Mouse (Mus musculus): ENCODE measurements around the gene Sync. TPM values are rescaled to one million over a fixed set of nuclear protein-coding genes. Genes with fewer than 3 reads are reported as not detected.

Sync gene
- total and polyA plus RNA-seq, 2 experiments = 0.05 TPM; not detected in 1

DNA sequence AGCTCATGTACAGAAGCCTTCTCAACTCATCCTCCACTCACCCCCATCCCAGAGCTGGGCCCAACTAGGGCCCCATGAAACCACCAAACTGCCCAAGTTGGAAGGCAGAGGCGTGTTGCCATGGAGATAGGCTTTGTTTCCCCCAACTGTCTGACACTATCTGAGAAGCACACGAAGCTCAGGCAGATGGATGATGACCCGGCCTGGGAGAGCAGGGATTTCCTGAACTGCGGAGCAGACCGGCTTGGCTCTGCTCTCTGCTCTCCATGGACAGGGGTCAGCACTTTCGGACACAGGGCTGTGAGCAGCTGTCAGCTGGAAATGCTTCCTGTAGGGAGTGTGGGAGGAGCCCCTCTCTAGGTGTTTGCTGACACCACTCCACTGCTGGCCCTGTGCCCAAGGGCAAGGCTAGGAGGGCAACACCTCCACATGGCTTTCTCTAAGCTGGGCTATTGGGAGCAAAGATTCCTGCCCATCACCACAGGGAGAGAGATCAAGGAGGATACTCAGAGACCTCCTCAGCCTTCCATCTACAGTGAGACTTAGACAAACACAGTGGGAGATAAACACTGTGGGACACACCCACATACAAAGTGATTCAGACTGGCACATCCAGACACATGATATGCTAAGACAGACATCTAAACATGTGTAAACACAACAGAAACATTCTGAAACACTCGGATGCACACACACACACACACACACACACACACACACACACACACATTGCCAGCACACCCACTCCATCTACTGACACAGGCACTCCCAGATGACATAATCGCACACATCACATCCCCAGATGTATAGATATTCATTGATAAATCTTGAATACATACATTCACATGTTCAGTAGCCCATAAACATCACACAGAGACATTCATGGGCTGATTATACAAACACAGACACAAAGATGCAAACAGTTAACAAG, 30.7 kb upstream of the Sync start:
- Histone ChIP-seq H3K36me3 (ENCODE audit: control insufficient read depth, insufficient read depth, low read length) (no peaks in the 10 kb centered on the region), H3K27me3 (ENCODE audit: control insufficient read depth, insufficient read depth, low read length) (no peaks in the 10 kb centered on the region), H3K79me2 (ENCODE audit: control insufficient read depth, insufficient read depth, low read length) (no peaks in the 10 kb centered on the region), H3K4me3 (ENCODE audit: insufficient read depth, low read depth, low read length) (no peak overlapping the region), H3K4me1 (ENCODE audit: control insufficient read depth, insufficient read depth, low read length) (peaks cover 1% of the 10 kb centered on the region; the same call in 1 of the 2 replicates), H3K27ac (replicated peaks; ENCODE audit: insufficient read depth, low read depth, low read length) (no peak overlapping the region), H3K9ac (ENCODE audit: low read depth, low read length) (no peak overlapping the region)
- DNase-seq (ENCODE audit: extremely low read depth, low read depth, low spot score) = no peak
- TF ChIP-seq POLR2A (IDR thresholded peaks at IDR 0.05; ENCODE audit: extremely low read depth, insufficient read depth, low read length) (no peak), CTCF (IDR thresholded peaks at IDR 0.05; ENCODE audit: low read depth, low read length) (no peak)
- WGBS = 28% methylated on average over 8 of the region's 8 CpGs

DNA sequence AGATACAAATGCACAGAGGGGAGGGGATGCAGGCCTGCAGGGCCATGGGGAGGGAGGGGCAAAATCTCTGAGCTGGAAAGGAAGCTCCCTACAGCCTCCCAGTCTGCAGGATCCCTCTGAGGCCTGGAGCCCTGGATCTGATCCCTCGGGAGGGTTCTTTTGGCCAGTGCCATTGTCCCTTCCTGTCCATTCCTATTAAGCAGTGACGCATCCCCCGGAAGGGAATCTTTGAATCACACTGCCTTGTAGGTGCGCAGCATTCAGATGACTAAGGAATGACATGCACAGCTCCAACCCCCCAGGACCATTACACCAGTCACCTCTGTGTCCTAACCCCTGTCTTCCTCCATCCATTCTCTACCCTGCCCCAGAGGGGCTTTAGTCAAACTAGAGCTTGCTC, 28.3 kb upstream of the Sync start:
- H3K36me3 ChIP-seq (ENCODE audit: control insufficient read depth, insufficient read depth, low read length) = no peaks in the 10 kb centered on the region
- no peak overlapping the region for H3K4me3 ChIP-seq (ENCODE audit: insufficient read depth, low read depth, low read length)
- no peak overlapping the region for H3K9ac ChIP-seq (ENCODE audit: low read depth, low read length)
- TF ChIP-seq POLR2A (IDR thresholded peaks at IDR 0.05; ENCODE audit: extremely low read depth, insufficient read depth, low read length) (no peak), CTCF (IDR thresholded peaks at IDR 0.05; ENCODE audit: low read depth, low read length) (no peak)
- DNase-seq (ENCODE audit: extremely low read depth, low read depth, low spot score) = no peak
- H3K79me2 ChIP-seq (ENCODE audit: control insufficient read depth, insufficient read depth, low read length) = no peaks in the 10 kb centered on the region
- H3K4me1 ChIP-seq (ENCODE audit: control insufficient read depth, insufficient read depth, low read length) = peaks cover 3% of the 10 kb centered on the region; the same call in 1 of the 2 replicates
- no peak overlapping the region for H3K27ac ChIP-seq (replicated peaks; ENCODE audit: insufficient read depth, low read depth, low read length)
- 71% methylated on average over 4 of the region's 4 CpGs for WGBS
- H3K27me3 ChIP-seq (ENCODE audit: control insufficient read depth, insufficient read depth, low read length) = no peaks in the 10 kb centered on the region

DNA sequence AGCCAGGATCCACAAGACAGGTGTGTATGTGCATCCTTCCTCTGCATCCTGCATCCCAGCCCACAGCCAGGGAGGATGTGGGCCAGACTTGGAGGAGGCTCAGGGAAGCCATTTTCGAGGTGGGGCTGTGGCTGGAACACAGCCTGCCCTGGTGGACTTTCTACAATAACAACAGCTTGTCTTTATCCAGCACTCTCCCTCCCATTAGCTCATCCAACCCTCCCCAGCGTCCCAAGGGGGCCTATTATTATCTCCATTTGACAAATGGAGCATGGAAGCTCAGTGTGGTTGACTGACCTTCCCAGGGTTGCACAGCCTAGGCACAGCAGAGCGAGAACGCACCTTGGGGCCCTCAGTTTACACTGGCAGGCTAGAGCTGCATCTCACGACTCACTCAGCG, 26.7 kb upstream of the Sync start:
- no peak overlapping the region for H3K9ac ChIP-seq (ENCODE audit: low read depth, low read length)
- DNase-seq (ENCODE audit: extremely low read depth, low read depth, low spot score) = no peak
- WGBS = 72% methylated on average over 6 of the region's 6 CpGs

DNA sequence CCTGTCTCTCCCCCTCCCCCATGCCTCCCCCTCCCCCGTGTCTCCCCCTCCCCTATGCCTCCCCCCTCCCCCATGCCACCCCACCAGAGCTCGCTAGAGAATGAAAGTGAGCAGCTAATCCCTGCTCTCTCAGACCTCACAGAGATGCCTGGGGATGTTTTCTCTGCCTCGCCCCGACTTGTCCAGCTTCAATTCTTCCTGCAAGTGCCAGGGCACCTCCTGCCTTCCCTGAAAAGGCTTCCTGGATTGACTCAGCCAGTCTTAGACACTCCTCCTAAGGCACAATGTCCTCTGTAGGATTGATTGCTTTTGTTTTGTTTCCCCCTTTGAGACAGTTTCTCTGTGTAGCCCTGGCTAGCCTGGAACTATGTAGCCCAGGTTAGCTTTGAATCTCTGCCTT, 26.2 kb upstream of the Sync start, which contains the start of gene C77080:
Gene C77080, minus strand, starts transcription at position 209 of the 400 bp plus-strand sequence.
- Histone ChIP-seq H3K79me2 (ENCODE audit: control insufficient read depth, insufficient read depth, low read length) (no peaks in the 10 kb centered on the region), H3K4me1 (ENCODE audit: control insufficient read depth, insufficient read depth, low read length) (peaks cover 3% of the 10 kb centered on the region; the same call in 1 of the 2 replicates), H3K27me3 (ENCODE audit: control insufficient read depth, insufficient read depth, low read length) (no peaks in the 10 kb centered on the region), H3K4me3 (ENCODE audit: insufficient read depth, low read depth, low read length) (no peak within 1 kb of the TSS), H3K36me3 (ENCODE audit: control insufficient read depth, insufficient read depth, low read length) (no peaks in the 10 kb centered on the region), H3K27ac (replicated peaks; ENCODE audit: insufficient read depth, low read depth, low read length) (no peak within 1 kb of the TSS), H3K9ac (ENCODE audit: low read depth, low read length) (no peak within 1 kb of the TSS)
- 62% methylated on average over 2 of the region's 4 CpGs for WGBS
- TF ChIP-seq POLR2A (IDR thresholded peaks at IDR 0.05; ENCODE audit: extremely low read depth, insufficient read depth, low read length) (no peak), CTCF (IDR thresholded peaks at IDR 0.05; ENCODE audit: low read depth, low read length) (no peak)
- DNase-seq (ENCODE audit: extremely low read depth, low read depth, low spot score) = no peak

More for the DNA sequence above, 26.7 kb upstream of the Sync start:
- no peak overlapping the region for H3K4me3 ChIP-seq (ENCODE audit: insufficient read depth, low read depth, low read length)
- TF ChIP-seq CTCF (IDR thresholded peaks at IDR 0.05; ENCODE audit: low read depth, low read length) (no peak), POLR2A (IDR thresholded peaks at IDR 0.05; ENCODE audit: extremely low read depth, insufficient read depth, low read length) (no peak)
- no peaks in the 10 kb centered on the region for H3K79me2 ChIP-seq (ENCODE audit: control insufficient read depth, insufficient read depth, low read length)
- no peak overlapping the region for H3K27ac ChIP-seq (replicated peaks; ENCODE audit: insufficient read depth, low read depth, low read length)
- peaks cover 3% of the 10 kb centered on the region; the same call in 1 of the 2 replicates for H3K4me1 ChIP-seq (ENCODE audit: control insufficient read depth, insufficient read depth, low read length)
- no peaks in the 10 kb centered on the region for H3K36me3 ChIP-seq (ENCODE audit: control insufficient read depth, insufficient read depth, low read length)
- H3K27me3 ChIP-seq (ENCODE audit: control insufficient read depth, insufficient read depth, low read length) = no peaks in the 10 kb centered on the region

DNA sequence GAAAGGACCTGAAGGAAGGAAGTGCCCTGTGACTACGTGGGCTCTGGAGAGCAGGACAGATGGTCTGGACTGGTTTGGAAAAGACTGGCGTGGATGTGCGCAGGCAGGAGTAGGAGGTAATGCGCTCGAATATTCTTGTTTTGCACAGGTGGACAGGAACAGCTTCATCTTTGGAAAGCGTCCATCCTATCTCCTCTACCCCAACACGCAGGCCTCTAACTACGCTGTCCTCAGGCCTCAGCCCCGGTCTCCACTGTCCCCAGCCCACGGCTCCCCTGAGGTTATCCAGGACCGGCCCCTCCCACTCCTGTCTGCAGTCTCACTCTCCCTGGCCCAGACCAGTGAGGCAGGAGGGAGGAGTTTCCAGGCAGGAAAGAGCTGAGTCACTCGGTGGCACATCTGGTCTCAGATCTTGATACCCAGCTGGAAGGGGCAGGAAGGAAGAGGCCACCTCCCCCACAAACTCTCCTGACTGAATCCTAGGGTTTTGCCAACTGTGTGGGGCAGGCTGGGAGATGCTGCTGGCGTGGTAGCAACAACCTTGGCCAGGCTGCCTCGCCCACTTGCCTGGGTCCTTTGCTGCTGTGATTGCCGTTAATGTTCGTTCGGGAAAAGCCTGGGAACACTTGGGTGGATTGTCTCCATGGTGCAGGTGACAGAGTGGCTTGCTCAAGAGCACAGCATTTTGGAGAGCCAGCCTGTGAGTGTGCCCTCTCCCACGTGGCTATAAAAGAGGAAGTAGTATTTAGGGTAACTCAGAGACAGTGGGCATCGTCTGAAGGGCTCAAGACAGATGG, 24.0 kb upstream of the Sync start:
- Histone ChIP-seq H3K79me2 (ENCODE audit: control insufficient read depth, insufficient read depth, low read length) (no peaks in the 10 kb centered on the region), H3K9ac (ENCODE audit: low read depth, low read length) (no peak overlapping the region), H3K4me3 (ENCODE audit: insufficient read depth, low read depth, low read length) (no peak overlapping the region), H3K27ac (replicated peaks; ENCODE audit: insufficient read depth, low read depth, low read length) (no peak overlapping the region), H3K4me1 (ENCODE audit: control insufficient read depth, insufficient read depth, low read length) (peaks cover 3% of the 10 kb centered on the region; the same call in 1 of the 2 replicates), H3K27me3 (ENCODE audit: control insufficient read depth, insufficient read depth, low read length) (no peaks in the 10 kb centered on the region), H3K36me3 (ENCODE audit: control insufficient read depth, insufficient read depth, low read length) (no peaks in the 10 kb centered on the region)
- no peak for TF ChIP-seq POLR2A (IDR thresholded peaks at IDR 0.05; ENCODE audit: extremely low read depth, insufficient read depth, low read length)
- no peak for TF ChIP-seq CTCF (IDR thresholded peaks at IDR 0.05; ENCODE audit: low read depth, low read length)
- peak; percentile 39 for DNase-seq (ENCODE audit: extremely low read depth, low read depth, low spot score)
- 46% methylated on average over 19 of the region's 19 CpGs for WGBS

Data from liver, adult 2 months (tissue).